Mouse (Mus musculus): Measurements from ENCODE around the gene Nfam1. TPM values are rescaled to one million over a fixed set of nuclear protein-coding genes. Genes with fewer than 3 reads are reported as not detected.
A peak's percentile ranks its signal among the peaks of the same experiment; 100 is the strongest.

Nfam1 gene
- polyA plus RNA-seq, 1 experiment from 2014 or later = 1.9 TPM

DNA sequence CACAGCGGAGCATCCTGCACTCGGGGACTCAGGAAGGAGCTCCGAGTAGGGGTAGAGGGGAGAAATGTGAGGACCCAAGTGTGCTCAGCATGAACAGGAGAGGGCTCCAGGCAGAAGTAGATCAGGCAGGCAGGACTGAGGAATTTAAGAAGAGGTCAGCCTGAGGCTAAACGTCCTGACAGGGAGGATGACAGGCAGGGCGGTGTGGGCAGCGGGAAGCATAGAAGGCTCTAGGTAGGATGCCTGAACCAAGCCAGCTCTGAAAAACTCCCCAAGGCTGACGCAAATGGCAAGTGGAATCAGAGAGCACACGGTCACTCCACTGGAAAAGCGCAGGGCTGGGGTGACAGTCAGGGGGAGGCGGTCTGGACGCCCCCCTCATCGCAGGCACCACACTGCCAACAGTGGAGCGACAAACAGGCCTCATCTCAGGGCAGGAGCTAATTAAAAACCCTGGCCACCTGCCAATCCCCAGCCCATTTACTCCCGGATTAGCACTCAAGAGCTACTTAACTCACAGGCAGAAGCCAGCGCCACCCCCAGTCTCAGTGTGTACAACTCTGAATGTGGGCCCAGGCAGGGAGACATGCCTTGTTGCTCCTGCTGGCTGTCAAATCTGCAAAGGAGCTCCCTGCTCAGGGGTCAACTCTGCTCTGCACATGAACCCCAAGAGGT, 22.0 kb downstream of the Nfam1 start:
- WGBS = 21% methylated on average over 15 of the region's 15 CpGs
- Histone ChIP-seq H3K27ac (replicated peaks; ENCODE audit: low read depth, low read length) (no peak overlapping the region), H3K36me3 (ENCODE audit: control insufficient read depth, insufficient read depth, low read length) (no peaks in the 10 kb centered on the region), H3K9ac (ENCODE audit: low read length) (no peak overlapping the region; the same call in 1 of the 2 replicates), H3K4me1 (ENCODE audit: control insufficient read depth, insufficient read depth, low read length) (peaks cover 14% of the 10 kb centered on the region), H3K9me3 (ENCODE audit: control insufficient read depth, low read length) (no peaks in the 10 kb centered on the region), H3K4me3 (ENCODE audit: low read depth, low read length) (no peak overlapping the region), H3K4me2 (ENCODE audit: low read depth, severe bottlenecking) (no peak overlapping the region), H3K27me3 (ENCODE audit: control insufficient read depth, insufficient read depth, low read length) (no peaks in the 10 kb centered on the region)
- DNase-seq (ENCODE audit: low spot score) = peak; percentile 63
- ATAC-seq (ENCODE audit: insufficient number of reproducible peaks, low FRiP score, low TSS enrichment, low read depth) = no peak

DNA sequence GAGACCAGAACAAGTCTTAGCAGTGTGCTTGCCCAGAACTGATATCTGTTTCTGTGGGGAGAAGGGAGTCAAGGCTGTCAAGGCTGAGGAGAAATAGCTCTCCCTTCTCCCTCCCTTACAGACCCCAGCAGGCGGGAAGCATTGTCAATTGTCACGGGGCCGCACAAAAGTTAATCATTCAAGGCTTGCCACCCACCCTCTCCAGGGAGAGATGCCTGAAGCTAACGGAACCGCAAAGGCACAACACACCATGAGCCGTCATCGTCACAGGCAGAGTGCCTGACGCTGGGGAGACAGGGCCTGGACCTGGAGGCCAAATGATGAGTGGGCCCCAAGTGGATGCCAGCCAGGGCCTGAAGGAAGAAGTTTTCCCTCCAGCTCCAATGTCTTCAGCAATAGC, 22.7 kb downstream of the Nfam1 start:
- Histone ChIP-seq H3K36me3 (ENCODE audit: control insufficient read depth, insufficient read depth, low read length) (no peaks in the 10 kb centered on the region), H3K4me1 (ENCODE audit: control insufficient read depth, insufficient read depth, low read length) (peaks cover 14% of the 10 kb centered on the region), H3K4me2 (ENCODE audit: low read depth, severe bottlenecking) (no peak overlapping the region), H3K9ac (ENCODE audit: low read length) (no peak overlapping the region), H3K9me3 (ENCODE audit: control insufficient read depth, low read length) (no peaks in the 10 kb centered on the region), H3K4me3 (ENCODE audit: low read depth, low read length) (no peak overlapping the region), H3K27me3 (ENCODE audit: control insufficient read depth, insufficient read depth, low read length) (no peaks in the 10 kb centered on the region), H3K27ac (replicated peaks; ENCODE audit: low read depth, low read length) (no peak overlapping the region)
- WGBS = 18% methylated on average over 8 of the region's 8 CpGs
- no peak for ATAC-seq (ENCODE audit: insufficient number of reproducible peaks, low FRiP score, low TSS enrichment, low read depth)
- no peak for DNase-seq (ENCODE audit: low spot score)

DNA sequence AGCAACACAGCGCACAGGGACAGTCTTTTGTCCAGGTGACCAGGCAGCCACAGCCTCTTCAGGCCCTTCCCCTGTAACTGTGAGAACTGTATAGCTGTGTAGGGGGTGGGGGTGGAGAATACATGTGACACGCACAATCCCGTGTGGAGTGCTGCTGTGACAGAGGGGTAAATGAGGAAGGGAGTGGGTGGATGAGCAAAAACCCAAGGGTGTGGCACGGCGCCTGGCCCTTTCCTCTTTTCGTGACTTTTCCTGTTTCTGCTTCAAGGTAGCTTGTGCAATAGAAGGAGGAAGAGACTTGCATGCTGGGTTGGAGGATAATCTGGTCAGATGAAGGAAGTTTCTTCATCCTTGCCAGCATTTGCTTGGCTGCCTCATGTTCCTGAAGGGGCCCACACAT, 23.6 kb downstream of the Nfam1 start:
- 91% methylated on average over 6 of the region's 6 CpGs for WGBS
- peaks cover 14% of the 10 kb centered on the region for H3K4me1 ChIP-seq (ENCODE audit: control insufficient read depth, insufficient read depth, low read length)
- no peaks in the 10 kb centered on the region for H3K27me3 ChIP-seq (ENCODE audit: control insufficient read depth, insufficient read depth, low read length)

DNA sequence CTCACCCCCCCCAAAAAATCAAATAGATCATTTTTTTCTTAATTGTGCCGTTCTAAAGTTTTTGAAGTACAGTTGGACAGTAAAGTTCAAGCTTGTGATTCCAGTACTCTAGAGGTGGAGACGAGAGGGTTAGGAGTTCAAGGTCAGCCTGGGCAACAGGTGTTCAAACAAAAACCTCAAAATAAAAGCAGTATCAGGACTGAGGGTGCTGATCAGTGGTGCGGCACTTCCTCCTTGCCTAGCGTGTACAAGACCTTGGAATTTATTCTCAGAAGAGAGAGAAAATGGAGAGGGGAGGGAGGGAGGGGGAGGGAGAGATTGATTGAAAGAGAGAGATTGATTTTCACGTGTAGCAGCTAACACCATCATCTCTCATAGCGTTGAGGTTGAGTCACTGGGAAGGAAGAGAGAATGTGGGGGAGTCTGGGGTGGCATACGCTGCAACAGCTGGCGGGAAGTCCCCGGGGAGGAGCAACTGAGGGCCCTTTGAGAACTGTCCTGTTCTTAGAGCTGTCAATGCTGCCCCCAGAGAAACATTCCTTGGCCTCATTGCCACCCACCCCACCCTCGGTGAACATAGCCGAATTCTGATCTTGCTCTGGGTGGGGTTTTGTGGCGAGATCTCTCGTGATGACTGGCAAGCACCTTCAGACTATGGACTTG, 24.2 kb downstream of the Nfam1 start:
- no peak for ATAC-seq (ENCODE audit: insufficient number of reproducible peaks, low FRiP score, low TSS enrichment, low read depth)
- peaks cover 14% of the 10 kb centered on the region for H3K4me1 ChIP-seq (ENCODE audit: control insufficient read depth, insufficient read depth, low read length)
- no peaks in the 10 kb centered on the region for H3K9me3 ChIP-seq (ENCODE audit: control insufficient read depth, low read length)
- no peaks in the 10 kb centered on the region for H3K27me3 ChIP-seq (ENCODE audit: control insufficient read depth, insufficient read depth, low read length)
- no peaks in the 10 kb centered on the region for H3K36me3 ChIP-seq (ENCODE audit: control insufficient read depth, insufficient read depth, low read length)
- DNase-seq (ENCODE audit: low spot score) = no peak
- no peak overlapping the region for H3K27ac ChIP-seq (replicated peaks; ENCODE audit: low read depth, low read length)
- no peak overlapping the region for H3K4me2 ChIP-seq (ENCODE audit: low read depth, severe bottlenecking)
- WGBS = 84% methylated on average over 13 of the region's 13 CpGs
- no peak overlapping the region for H3K9ac ChIP-seq (ENCODE audit: low read length)
- H3K4me3 ChIP-seq (ENCODE audit: low read depth, low read length) = no peak overlapping the region

More for the DNA sequence above, 23.6 kb downstream of the Nfam1 start:
- H3K36me3 ChIP-seq (ENCODE audit: control insufficient read depth, insufficient read depth, low read length) = no peaks in the 10 kb centered on the region
- no peaks in the 10 kb centered on the region for H3K9me3 ChIP-seq (ENCODE audit: control insufficient read depth, low read length)
- ATAC-seq (ENCODE audit: insufficient number of reproducible peaks, low FRiP score, low TSS enrichment, low read depth) = no peak
- H3K9ac ChIP-seq (ENCODE audit: low read length) = no peak overlapping the region
- DNase-seq (ENCODE audit: low spot score) = no peak
- no peak overlapping the region for H3K27ac ChIP-seq (replicated peaks; ENCODE audit: low read depth, low read length)
- no peak overlapping the region for H3K4me3 ChIP-seq (ENCODE audit: low read depth, low read length)
- H3K4me2 ChIP-seq (ENCODE audit: low read depth, severe bottlenecking) = no peak overlapping the region

DNA sequence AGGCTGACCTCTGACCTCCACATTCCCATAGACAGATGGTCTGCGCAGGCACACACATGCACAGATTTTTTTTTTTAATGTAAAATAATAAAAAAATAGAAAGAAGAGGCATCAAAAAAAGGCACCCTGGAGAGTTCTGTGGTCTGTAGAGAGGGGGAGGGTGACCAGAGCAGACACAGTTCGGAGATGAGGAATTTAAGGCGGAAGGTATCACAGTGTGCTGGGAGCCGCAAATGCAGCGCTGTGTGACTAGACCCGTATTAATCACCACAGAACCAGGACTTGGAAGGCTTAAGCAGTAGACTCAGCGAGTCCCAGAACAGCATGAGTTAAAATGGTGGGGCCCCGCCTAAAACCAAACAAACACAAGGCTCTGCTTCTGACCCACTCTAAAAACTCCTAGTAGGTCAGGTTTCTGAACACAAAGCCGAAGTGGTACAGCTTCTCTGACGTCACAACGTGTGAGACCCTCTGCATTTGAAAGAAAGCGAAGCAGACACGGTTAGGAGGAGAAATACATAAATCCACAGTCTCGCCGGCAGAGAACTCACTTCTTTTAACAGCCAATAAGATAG, 25.7 kb downstream of the Nfam1 start:
- no peak overlapping the region for H3K4me2 ChIP-seq (ENCODE audit: low read depth, severe bottlenecking)
- no peak overlapping the region for H3K27ac ChIP-seq (replicated peaks; ENCODE audit: low read depth, low read length)
- H3K4me3 ChIP-seq (ENCODE audit: low read depth, low read length) = no peak overlapping the region
- DNase-seq (ENCODE audit: low spot score) (no peak), ATAC-seq (ENCODE audit: insufficient number of reproducible peaks, low FRiP score, low TSS enrichment, low read depth) (no peak)
- no peaks in the 10 kb centered on the region for H3K27me3 ChIP-seq (ENCODE audit: control insufficient read depth, insufficient read depth, low read length)
- no peaks in the 10 kb centered on the region for H3K36me3 ChIP-seq (ENCODE audit: control insufficient read depth, insufficient read depth, low read length)
- H3K9me3 ChIP-seq (ENCODE audit: control insufficient read depth, low read length) = no peaks in the 10 kb centered on the region
- H3K9ac ChIP-seq (ENCODE audit: low read length) = no peak overlapping the region
- 53% methylated on average over 15 of the region's 15 CpGs for WGBS
- H3K4me1 ChIP-seq (ENCODE audit: control insufficient read depth, insufficient read depth, low read length) = peaks cover 14% of the 10 kb centered on the region

DNA sequence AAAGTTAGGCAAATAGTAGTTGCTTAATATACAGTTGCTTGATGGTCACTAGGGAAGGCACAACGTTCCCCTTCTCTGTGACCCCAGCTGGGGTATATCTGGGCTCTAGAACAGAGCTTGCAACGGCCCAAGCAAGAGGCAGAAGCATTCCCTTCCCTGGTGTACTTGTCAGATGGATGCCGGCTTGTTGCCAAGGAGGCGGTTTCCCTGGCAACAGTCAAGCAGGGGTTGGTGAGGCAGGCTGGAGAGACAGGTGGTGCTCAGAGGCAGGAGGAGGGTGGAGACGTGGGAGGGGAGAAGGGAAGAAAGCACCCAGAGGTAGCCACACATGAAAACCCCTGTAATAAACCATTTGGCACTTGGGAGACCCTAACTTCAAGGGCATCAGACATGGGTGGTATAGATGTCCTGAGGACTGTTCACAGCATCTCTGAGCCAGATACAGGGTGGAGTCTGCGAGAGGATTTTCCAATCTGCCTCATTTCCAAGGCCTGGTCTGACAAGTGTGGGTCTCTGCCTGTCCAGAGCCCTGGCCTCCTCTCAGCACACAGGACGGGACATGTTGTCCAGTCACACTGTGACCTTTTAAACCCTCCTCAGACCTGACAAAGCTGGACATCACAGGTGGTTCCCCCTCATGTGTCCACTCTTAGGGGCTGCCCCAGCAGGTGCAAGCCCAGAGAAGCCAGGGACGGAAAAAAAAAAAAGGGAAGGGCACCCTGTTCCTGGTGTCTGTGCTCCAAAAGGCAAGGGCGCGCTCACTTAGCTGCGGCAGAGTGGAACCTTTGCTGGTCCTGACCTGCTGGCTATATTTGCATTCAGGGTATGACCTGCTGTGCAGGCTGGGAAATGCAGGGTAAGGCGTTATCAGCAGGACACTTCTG, 30.2 kb downstream of the Nfam1 start:
- peak; percentile 60 for DNase-seq (ENCODE audit: low spot score)
- no peak overlapping the region for H3K4me2 ChIP-seq (ENCODE audit: low read depth, severe bottlenecking)

DNA sequence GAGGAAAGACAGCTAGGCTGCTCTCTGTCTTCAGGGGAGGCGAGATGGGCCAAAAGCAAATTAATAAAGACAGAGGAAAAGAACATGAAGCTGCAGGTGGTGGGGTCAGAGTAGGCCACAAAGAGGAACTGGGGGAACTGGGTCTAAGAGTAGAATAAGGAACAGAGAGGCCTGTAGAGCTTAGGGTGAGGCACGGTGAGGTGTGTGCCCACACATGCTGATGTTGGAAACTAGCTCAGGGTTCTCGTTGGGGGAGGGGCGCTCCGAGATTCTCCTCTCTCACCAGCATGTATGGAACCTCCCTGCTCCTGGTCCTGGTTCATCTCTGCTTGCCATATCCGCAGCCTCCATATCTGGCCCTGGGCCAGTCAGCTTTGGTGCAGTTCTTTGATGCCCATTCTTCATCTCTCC, 34.3 kb downstream of the Nfam1 start:
- Histone ChIP-seq H3K4me3 (ENCODE audit: low read depth, low read length) (no peak overlapping the region), H3K27ac (replicated peaks; ENCODE audit: low read depth, low read length) (no peak overlapping the region), H3K9ac (ENCODE audit: low read length) (no peak overlapping the region), H3K4me1 (ENCODE audit: control insufficient read depth, insufficient read depth, low read length) (peaks cover 3% of the 10 kb centered on the region; the same call in 1 of the 2 replicates), H3K9me3 (ENCODE audit: control insufficient read depth, low read length) (no peaks in the 10 kb centered on the region), H3K27me3 (ENCODE audit: control insufficient read depth, insufficient read depth, low read length) (no peaks in the 10 kb centered on the region), H3K4me2 (ENCODE audit: low read depth, severe bottlenecking) (no peak overlapping the region), H3K36me3 (ENCODE audit: control insufficient read depth, insufficient read depth, low read length) (no peaks in the 10 kb centered on the region)
- DNase-seq (ENCODE audit: low spot score) (no peak), ATAC-seq (ENCODE audit: insufficient number of reproducible peaks, low FRiP score, low TSS enrichment, low read depth) (no peak)
- 89% methylated on average over 6 of the region's 6 CpGs for WGBS

More for the DNA sequence above, 30.2 kb downstream of the Nfam1 start:
- Histone ChIP-seq H3K27ac (replicated peaks; ENCODE audit: low read depth, low read length) (no peak overlapping the region), H3K9ac (ENCODE audit: low read length) (no peak overlapping the region), H3K4me1 (ENCODE audit: control insufficient read depth, insufficient read depth, low read length) (no peaks in the 10 kb centered on the region; the same call in 1 of the 2 replicates), H3K27me3 (ENCODE audit: control insufficient read depth, insufficient read depth, low read length) (no peaks in the 10 kb centered on the region), H3K4me3 (ENCODE audit: low read depth, low read length) (no peak overlapping the region), H3K9me3 (ENCODE audit: control insufficient read depth, low read length) (no peaks in the 10 kb centered on the region), H3K36me3 (ENCODE audit: control insufficient read depth, insufficient read depth, low read length) (no peaks in the 10 kb centered on the region)
- no peak for ATAC-seq (ENCODE audit: insufficient number of reproducible peaks, low FRiP score, low TSS enrichment, low read depth)
- WGBS = 47% methylated on average over 12 of the region's 12 CpGs

DNA sequence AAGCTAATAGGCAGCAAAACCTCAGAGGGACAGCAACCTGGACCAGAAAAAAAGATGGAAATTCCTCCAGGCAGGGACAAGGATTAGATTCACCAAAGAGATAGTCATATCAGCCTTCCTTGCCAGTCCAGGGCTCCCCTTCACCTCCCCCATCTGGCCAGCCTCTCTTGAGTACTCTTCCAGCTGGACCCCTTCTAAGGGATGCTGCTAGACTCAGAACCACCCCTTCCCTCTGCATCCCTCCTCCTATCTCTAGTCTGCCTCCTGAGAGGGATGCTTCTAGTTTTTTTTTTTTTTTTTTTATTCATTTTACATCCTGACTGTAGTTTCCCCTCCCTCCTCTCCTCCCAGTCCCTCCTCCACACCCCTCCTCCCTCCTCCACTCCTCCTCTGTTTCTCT, 36.7 kb downstream of the Nfam1 start:
- H3K4me1 ChIP-seq (ENCODE audit: control insufficient read depth, insufficient read depth, low read length) = peaks cover 9% of the 10 kb centered on the region; the same call in 1 of the 2 replicates
- DNase-seq (ENCODE audit: low spot score) (no peak), ATAC-seq (ENCODE audit: insufficient number of reproducible peaks, low FRiP score, low TSS enrichment, low read depth) (no peak)
- no peaks in the 10 kb centered on the region for H3K36me3 ChIP-seq (ENCODE audit: control insufficient read depth, insufficient read depth, low read length)
- H3K9ac ChIP-seq (ENCODE audit: low read length) = no peak overlapping the region
- no peaks in the 10 kb centered on the region for H3K27me3 ChIP-seq (ENCODE audit: control insufficient read depth, insufficient read depth, low read length)
- no peak overlapping the region for H3K4me3 ChIP-seq (ENCODE audit: low read depth, low read length)
- H3K9me3 ChIP-seq (ENCODE audit: control insufficient read depth, low read length) = no peaks in the 10 kb centered on the region
- H3K27ac ChIP-seq (replicated peaks; ENCODE audit: low read depth, low read length) = no peak overlapping the region
- H3K4me2 ChIP-seq (ENCODE audit: low read depth, severe bottlenecking) = no peak overlapping the region
